Mouse (Mus musculus) heart, embryonic 14.5 days (tissue): ENCODE measurements around the gene Rgs11. TPM values are rescaled to one million over a fixed set of nuclear protein-coding genes. Genes with fewer than 3 reads are reported as not detected.

ENCODE experiments used
- ATAC-seq: fragments of 200-750 bp; cut with Nextera tagmentation; 2 replicates; pipeline ENCODE4 v1.8.0; 2017; ENCODE audit warnings: low read depth, moderate TSS enrichment; ENCODE audit not compliant: insufficient number of reproducible peaks, insufficient read depth, low FRiP score
- H3K27ac ChIP-seq, 2 experiments: fragments of 200-500 bp in 1 of 2; fragments of 300-500 bp in 1 of 2; sonication (generic) in 1 of 2; replicated peaks in 1 of 2; 2 replicates each; pipeline ENCODE4 v1.5.1; 2012 to 2014; ENCODE audit warnings: low read depth in 2 of 2, low read length in 2 of 2, control low read depth in 1 of 2, mild to moderate bottlenecking in 1 of 2, mixed read lengths in 1 of 2; ENCODE audit not compliant: control insufficient read depth in 1 of 2, insufficient read depth in 1 of 2
- H3K27me3 ChIP-seq: fragments of 300-500 bp; sonication (generic); 2 replicates; pipeline ENCODE4 v1.6.1; 2014; ENCODE audit warnings: mild to moderate bottlenecking, low read length, control low read depth; ENCODE audit not compliant: control insufficient read depth, insufficient read depth
- H3K36me3 ChIP-seq: fragments of 300-500 bp; sonication (generic); 2 replicates; pipeline ENCODE4 v1.6.1; 2014; ENCODE audit warnings: mild to moderate bottlenecking, control low read depth, low read length, mixed read lengths; ENCODE audit not compliant: control insufficient read depth, insufficient read depth
- H3K4me1 ChIP-seq, 2 experiments: fragments of 200-500 bp in 1 of 2; fragments of 300-500 bp in 1 of 2; sonication (generic) in 1 of 2; 2 replicates each; pipeline ENCODE4 v1.6.1; 2012 to 2014; ENCODE audit warnings: low read length in 2 of 2, control low read depth in 1 of 2, mixed read lengths in 1 of 2; ENCODE audit not compliant: control insufficient read depth in 2 of 2, insufficient read depth in 2 of 2
- H3K4me2 ChIP-seq: fragments of 300-500 bp; sonication (generic); 2 replicates; pipeline ENCODE4 v1.6.1; 2014; ENCODE audit warnings: mild to moderate bottlenecking, low read length
- H3K4me3 ChIP-seq, 2 experiments: fragments of 200-500 bp in 1 of 2; fragments of 300-500 bp in 1 of 2; sonication (generic) in 1 of 2; 2 replicates each; pipeline ENCODE4 v1.5.1; 2012 to 2014; ENCODE audit warnings: low read length in 2 of 2, mild to moderate bottlenecking in 2 of 2, control low read depth in 1 of 2, low read depth in 1 of 2, moderate library complexity in 1 of 2; ENCODE audit not compliant: control insufficient read depth in 1 of 2, insufficient read depth in 1 of 2
- H3K9ac ChIP-seq: fragments of 300-500 bp; sonication (generic); 2 replicates; pipeline ENCODE4 v1.6.1; 2014; ENCODE audit warnings: mild to moderate bottlenecking, low read length
- H3K9me3 ChIP-seq: fragments of 300-500 bp; sonication (generic); 2 replicates; pipeline ENCODE4 v1.6.1; 2016; ENCODE audit warnings: low read length, control low read depth; ENCODE audit not compliant: control insufficient read depth
- WGBS: fragments of 180-500 bp; shearing (Covaris S2); extraction: QIAGEN DNeasy Blood & Tissue Kit; methylation state at CpG from one replicate; pipeline ENCODE4 v1.1.7; 2014; 5-methylcytosine and 5-hydroxymethylcytosine counted together
- polyA plus RNA-seq: library from polyadenylated mRNA; unstranded; fragments of >200 nt; fragmentation: Nextera tagmentation; extraction: Ambion mirVana; gene quantifications from 2 replicates; pipeline ENCODE4 v1.2.1, GENCODE M21; 2014

Rgs11 gene
- polyA plus RNA-seq, 1 experiment from 2014 or later = 6.8 TPM

- Histone ChIP-seq H3K36me3 (no peaks in the 10 kb centered on the region), H3K4me2 (no peak overlapping the region), H3K4me1 (no peaks in the 10 kb centered on the region), H3K27me3 (no peaks in the 10 kb centered on the region), H3K9ac (no peak overlapping the region), H3K27ac (no peak overlapping the region), H3K4me3 (no peak overlapping the region), H3K9me3 (0 out of 2 replicates have a peak, but pooled peaks cover 3% of the 10 kb centered on the region)
- no peak for ATAC-seq
- WGBS = 75% methylated on average over 8 of the region's 8 CpGs
These were observed 30.1 kb downstream of the Rgs11 start for GRCm38 (mm10) chr17:26232863-26233262.

GRCm38 (mm10) chr17:26234386-26234785, 31.6 kb downstream of the Rgs11 start:
- Histone ChIP-seq H3K4me2 (no peak overlapping the region), H3K36me3 (no peaks in the 10 kb centered on the region), H3K27me3 (no peaks in the 10 kb centered on the region), H3K9ac (no peak overlapping the region), H3K9me3 (0 out of 2 replicates have a peak, but pooled peaks cover 3% of the 10 kb centered on the region), H3K4me3 (no peak overlapping the region), H3K4me1 (no peaks in the 10 kb centered on the region), H3K27ac (no peak overlapping the region)
- 94% methylated on average over 8 of the region's 8 CpGs for WGBS
- no peak for ATAC-seq

GRCm38 (mm10) chr17:26235077-26235815, 32.5 kb downstream of the Rgs11 start:
- no peak overlapping the region for H3K27ac ChIP-seq
- no peaks in the 10 kb centered on the region for H3K36me3 ChIP-seq
- WGBS = 64% methylated on average over 13 of the region's 13 CpGs
- H3K9me3 ChIP-seq = 0 out of 2 replicates have a peak, but pooled peaks cover 3% of the 10 kb centered on the region
- no peak for ATAC-seq
- H3K27me3 ChIP-seq = no peaks in the 10 kb centered on the region
- H3K9ac ChIP-seq = no peak overlapping the region
- no peak overlapping the region for H3K4me3 ChIP-seq
- no peaks in the 10 kb centered on the region for H3K4me1 ChIP-seq
- no peak overlapping the region for H3K4me2 ChIP-seq

- Histone ChIP-seq H3K36me3 (no peaks in the 10 kb centered on the region), H3K4me1 (peaks cover 0 to 4% of the 10 kb centered on the region in 2 experiments; a peak in 1 of 4 replicates), H3K9ac (no peak overlapping the region), H3K4me3 (no peak overlapping the region), H3K27ac (no peak overlapping the region), H3K9me3 (0 out of 2 replicates have a peak, but pooled peaks cover 3% of the 10 kb centered on the region), H3K4me2 (no peak overlapping the region), H3K27me3 (no peaks in the 10 kb centered on the region)
- no peak for ATAC-seq
- WGBS = 79% methylated on average over 10 of the region's 10 CpGs
These were observed 34.9 kb downstream of the Rgs11 start for GRCm38 (mm10) chr17:26237667-26238066.

GRCm38 (mm10) chr17:26239551-26239950, 36.8 kb downstream of the Rgs11 start:
- peaks cover 0 to 13% of the 10 kb centered on the region in 2 experiments; a peak in 3 of 4 replicates for H3K4me1 ChIP-seq
- ATAC-seq = no peak
- no peak overlapping the region for H3K4me3 ChIP-seq
- WGBS = 58% methylated on average over 2 of the region's 2 CpGs
- H3K36me3 ChIP-seq = no peaks in the 10 kb centered on the region
- no peaks in the 10 kb centered on the region for H3K27me3 ChIP-seq
- no peak overlapping the region for H3K27ac ChIP-seq
- H3K4me2 ChIP-seq = no peak overlapping the region
- no peak overlapping the region for H3K9ac ChIP-seq
- H3K9me3 ChIP-seq = no peaks in the 10 kb centered on the region

- WGBS = 50% methylated on average over 6 of the region's 6 CpGs
- Histone ChIP-seq H3K9ac (no peak overlapping the region), H3K4me3 (no peak overlapping the region), H3K27ac (no peak overlapping the region), H3K4me2 (no peak overlapping the region), H3K27me3 (no peaks in the 10 kb centered on the region), H3K9me3 (no peaks in the 10 kb centered on the region), H3K36me3 (no peaks in the 10 kb centered on the region), H3K4me1 (peaks cover 0 to 13% of the 10 kb centered on the region in 2 experiments; a peak in 3 of 4 replicates)
- ATAC-seq = no peak
These were observed 37.5 kb downstream of the Rgs11 start for GRCm38 (mm10) chr17:26240120-26240790.

- Histone ChIP-seq H3K36me3 (no peaks in the 10 kb centered on the region), H3K27ac (no peak overlapping the region), H3K4me3 (no peak overlapping the region), H3K9me3 (no peaks in the 10 kb centered on the region), H3K27me3 (no peaks in the 10 kb centered on the region), H3K9ac (no peak overlapping the region), H3K4me1 (peaks cover 0 to 13% of the 10 kb centered on the region in 2 experiments; a peak in 3 of 4 replicates), H3K4me2 (no peak overlapping the region)
- 72% methylated on average over 6 of the region's 6 CpGs for WGBS
- ATAC-seq = no peak
These were observed 38.2 kb downstream of the Rgs11 start for GRCm38 (mm10) chr17:26240990-26241389.
